Mouse (Mus musculus) embryonic fibroblast, embryonic 13.5 days (primary cell): ENCODE data around the gene Galnt6.

ENCODE experiments used
- CTCF ChIP-seq: IDR thresholded peaks from 2 replicates; pipeline ENCODE4 v1.5.1; 2011; ENCODE audit warnings: mild to moderate bottlenecking, control low read depth, low read length, moderate library complexity, borderline replicate concordance; ENCODE audit not compliant: insufficient read depth
- POLR2A ChIP-seq: IDR thresholded peaks from 2 replicates; pipeline ENCODE4 v1.6.1; 2011; ENCODE audit warnings: low read depth, mild to moderate bottlenecking, control low read depth, low read length, moderate library complexity

GRCm38 (mm10) chr15:100666851-100667250 lies 62.3 kb downstream of the Galnt6 start:
- no peak for TF ChIP-seq POLR2A
- TF ChIP-seq CTCF: no peak
